Mouse (Mus musculus) bone marrow macrophage, adult 2 months (primary cell): ENCODE results near the gene Ifna15.

Source experiments
- CTCF ChIP-seq: IDR thresholded peaks from 2 replicates; pipeline ENCODE4 v1.5.1; 2012; ENCODE audit warnings: low read depth, mild to moderate bottlenecking, low read length, moderate library complexity
- POLR2A ChIP-seq: IDR thresholded peaks from 2 replicates; pipeline ENCODE4 v1.6.1; 2012; ENCODE audit warnings: mild to moderate bottlenecking, low read depth, low read length, borderline replicate concordance

- TF ChIP-seq CTCF (no peak), POLR2A (no peak)
Measured at GRCm38 (mm10) chr4:88523241-88523640, 34.8 kb downstream of the Ifna15 start.
